Mouse (Mus musculus) Muller cell, postnatal 12 days (primary cell): Measurements from ENCODE around the gene Mgp.
"Not testable (repeated sequence)": the region's sequence is repeated elsewhere in the genome, so short reads cannot be mapped to it uniquely, and the experiment has no call there.

Experiments used
- DNase-seq: peaks from one replicate; pipeline ENCODE4 v3.0.0-alpha.2; 2015; ENCODE audit errors: inconsistent ontology term

Mgp gene

GRCm38 (mm10) chr6:136898222-136898621, 22.6 kb upstream of the Mgp start:
- no peak for DNase-seq

- peak; percentile 24 for DNase-seq
Measured at GRCm38 (mm10) chr6:136897789-136898188, 22.2 kb upstream of the Mgp start.

DNA sequence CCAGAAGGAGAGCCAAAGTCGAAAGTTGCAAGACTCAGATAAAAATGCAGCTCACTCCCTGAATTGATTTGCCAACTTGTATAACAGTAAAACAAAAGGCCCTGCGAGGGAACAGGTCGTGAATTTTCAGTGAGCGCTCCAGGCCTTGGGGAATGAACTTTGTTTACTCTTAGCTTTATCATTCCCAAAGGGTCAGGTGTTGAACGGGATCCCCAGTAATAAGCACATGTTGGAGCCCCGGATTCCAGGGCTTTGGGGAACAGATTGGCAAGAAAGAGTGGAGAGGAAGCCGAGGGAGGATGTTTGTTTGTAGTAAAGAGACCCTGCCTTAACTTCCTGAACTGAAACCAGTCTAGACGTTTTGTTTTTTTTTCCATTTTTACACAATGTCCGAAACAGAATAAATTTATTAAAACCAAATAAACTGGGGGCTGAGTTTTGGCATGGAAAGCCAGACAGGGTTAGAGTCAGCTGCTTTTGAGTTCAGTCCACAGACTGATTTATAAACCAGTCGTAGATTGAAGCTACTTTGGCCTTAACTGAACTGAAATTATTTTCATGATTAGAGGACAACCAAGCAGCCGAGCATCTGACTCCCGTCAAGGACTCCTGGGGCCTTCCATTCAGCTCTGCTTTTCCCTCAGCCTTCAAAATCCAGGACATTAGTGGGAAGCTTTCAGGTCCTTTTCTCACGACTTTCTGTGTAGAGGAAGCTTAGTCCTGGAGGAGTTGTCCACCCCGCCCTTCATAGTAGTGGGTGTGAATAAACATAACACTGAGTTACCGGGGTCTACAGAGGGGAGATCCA, 19.1 kb upstream of the Mgp start:
- no peak for DNase-seq

DNA sequence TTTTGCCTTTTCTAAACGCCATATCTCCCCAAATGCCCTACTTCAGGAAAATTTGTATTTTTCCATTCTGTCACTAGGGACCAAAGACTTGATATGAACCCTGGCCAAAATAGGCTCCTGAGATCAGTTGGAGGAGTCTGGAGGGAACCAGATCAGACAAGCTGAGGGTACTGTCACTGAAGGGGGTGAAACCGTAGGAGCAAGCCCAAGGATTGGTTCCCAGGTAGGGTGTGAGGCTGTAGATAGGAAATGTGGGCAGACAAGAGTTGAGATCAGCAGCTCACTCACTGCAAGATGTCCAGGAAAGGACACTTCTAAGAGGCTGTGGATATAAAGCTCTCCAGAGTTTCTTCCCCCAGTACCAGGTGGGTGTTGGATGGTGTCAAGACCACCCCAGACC, 16.4 kb upstream of the Mgp start:
- DNase-seq, result no peak

DNA sequence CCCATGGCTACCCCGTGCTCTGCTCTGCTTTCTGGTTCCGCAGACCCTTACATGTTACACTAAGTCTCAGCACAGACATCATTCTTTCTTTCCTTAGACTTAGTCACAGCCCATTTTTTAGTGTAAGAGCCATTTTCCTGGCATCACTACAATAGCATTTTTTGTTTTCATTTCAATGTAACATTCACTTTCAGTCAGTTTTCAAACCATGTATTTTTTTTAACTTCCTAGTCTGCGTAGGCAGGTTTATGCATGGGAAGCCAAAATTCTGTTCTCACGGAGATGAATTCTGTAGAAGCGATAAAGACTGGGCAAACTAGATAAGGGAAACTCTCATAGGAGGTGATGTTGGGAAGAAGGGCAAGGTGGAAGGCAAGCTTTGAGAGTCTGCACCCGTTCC, 13.9 kb upstream of the Mgp start:
- no peak for DNase-seq

DNA sequence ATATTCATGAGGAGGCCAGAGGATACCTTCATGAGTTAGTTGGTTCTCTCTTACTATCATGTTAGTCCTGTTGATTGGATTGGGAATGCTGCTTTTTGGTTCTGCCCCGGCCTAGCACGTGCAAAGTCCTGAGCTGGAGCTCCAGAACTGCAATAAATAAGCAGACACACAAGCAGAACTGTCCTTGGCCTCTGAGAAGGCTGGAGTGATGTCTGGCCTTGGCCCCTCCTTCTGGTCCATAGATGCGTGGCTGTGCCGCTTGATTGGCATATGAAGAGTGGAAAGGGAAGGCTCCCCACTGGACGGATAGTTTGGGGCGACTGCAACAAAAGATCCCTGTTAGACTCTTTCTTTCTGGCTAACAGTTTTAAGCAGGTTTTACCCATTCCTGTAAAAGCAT, 13.4 kb upstream of the Mgp start:
- no peak for DNase-seq

DNA sequence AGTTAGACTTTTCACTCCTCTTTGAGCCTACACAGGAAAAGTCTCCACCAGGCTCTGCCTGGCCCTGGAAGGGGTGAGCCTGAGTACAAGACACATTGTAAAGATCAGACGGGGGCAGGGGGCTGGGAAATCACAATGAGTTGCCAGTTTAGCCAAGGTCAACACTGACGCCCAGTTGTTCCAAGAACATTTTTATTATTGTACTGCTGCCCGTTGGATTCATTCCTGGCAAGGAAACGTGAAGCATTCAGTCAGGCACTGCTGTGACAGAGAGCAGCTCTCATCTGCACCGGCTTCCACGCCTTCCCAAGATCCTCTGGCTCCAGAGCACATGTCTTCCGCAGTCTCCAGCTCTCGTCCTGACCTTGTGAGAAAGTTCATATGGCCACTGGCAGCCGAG, 12.2 kb upstream of the Mgp start:
- DNase-seq, result no peak

- not testable (repeated sequence) for DNase-seq
Measured at GRCm38 (mm10) chr6:136884766-136885165, 9.1 kb upstream of the Mgp start.

GRCm38 (mm10) chr6:136883961-136884360, 8.3 kb upstream of the Mgp start:
- DNase-seq, result no peak

- no peak for DNase-seq
Measured at GRCm38 (mm10) chr6:136883431-136883915, 7.8 kb upstream of the Mgp start.

- no peak for DNase-seq
Measured at GRCm38 (mm10) chr6:136881678-136882077, 6.1 kb upstream of the Mgp start.

DNA sequence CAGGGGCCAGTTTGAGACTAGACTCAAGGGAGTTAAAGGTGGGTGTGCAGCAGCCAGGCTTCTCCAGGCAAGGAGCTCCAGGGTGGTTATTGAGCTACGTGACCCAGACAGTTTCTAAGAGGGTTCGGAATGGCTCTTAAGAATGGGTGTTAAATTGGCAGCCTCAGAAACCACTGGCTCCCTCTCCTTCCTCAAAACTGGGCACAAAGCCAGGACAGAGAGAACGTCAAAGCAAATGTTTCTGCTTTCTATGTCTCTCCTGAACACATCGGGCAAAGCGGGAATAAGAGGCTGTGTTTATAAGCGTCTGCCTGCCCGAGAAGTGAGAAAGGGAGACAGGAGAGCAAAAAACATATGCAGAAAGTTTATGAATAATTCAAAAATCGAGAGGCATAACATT, 1.0 kb downstream of the Mgp start:
- DNase-seq, result no peak

GRCm38 (mm10) chr6:136868921-136869320, 6.7 kb downstream of the Mgp start:
- no peak for DNase-seq

- DNase-seq, result no peak
Measured at GRCm38 (mm10) chr6:136866150-136866549, 9.5 kb downstream of the Mgp start.

DNA sequence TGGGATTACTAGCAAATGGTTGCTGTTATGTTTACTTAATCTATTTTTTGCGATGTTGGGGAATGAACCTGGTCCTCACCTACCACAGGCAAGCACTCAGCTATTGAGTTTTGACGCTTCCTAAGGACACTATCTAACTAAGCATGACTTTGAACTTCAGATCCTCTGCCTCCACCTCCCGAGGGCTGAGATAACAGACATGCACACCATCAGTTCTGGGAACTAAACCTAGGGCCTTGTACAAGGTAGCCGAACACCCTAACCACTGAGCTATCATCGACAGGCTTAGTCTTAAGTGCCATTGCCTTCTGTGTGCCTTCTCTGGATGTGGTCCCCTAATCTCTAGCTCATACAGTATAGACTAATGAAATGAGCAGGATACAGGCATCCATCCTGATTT, 10.3 kb downstream of the Mgp start:
- DNase-seq, result no peak

GRCm38 (mm10) chr6:136861020-136861419, 14.6 kb downstream of the Mgp start:
- DNase-seq, result peak; percentile 15

DNA sequence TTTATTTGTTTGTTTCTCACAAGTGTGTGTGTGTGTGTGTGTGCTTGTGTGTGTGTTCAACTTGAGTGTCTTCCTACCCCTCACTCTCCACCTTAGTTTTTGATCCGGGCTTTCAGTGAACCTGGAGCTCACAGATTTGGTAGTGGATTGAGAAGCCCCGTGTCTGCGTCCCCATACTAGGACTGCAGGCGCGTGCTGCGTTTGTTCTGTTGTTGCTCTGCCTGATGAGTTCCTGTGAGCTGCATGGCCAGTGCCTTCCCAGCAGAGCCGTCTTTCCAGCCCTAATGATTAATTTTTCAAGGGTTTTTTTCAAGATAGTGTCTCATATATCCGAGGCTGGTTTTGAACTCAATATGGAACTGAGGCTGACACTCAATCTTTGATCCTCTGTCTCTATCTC, 17.2 kb downstream of the Mgp start:
- no peak for DNase-seq

DNA sequence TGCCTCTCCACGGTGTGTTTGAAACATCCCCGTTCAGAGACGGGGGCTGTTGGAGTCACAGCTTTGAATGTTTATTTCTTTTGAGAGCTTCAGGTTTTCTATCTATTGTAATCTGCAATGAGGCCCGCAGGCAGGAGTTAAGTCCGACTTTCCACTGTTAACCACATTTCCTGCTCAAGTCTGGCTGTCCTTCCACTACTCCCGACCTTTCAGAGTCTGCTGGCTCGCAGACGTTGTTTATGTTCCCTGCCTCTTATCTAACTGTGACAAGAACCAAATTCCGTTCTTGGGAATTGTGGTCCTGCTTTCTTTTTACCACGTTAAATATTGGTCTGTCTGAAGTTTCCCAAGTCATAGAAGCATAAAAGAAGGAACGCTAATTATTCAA, 17.8 kb downstream of the Mgp start:
- DNase-seq, result no peak

DNA sequence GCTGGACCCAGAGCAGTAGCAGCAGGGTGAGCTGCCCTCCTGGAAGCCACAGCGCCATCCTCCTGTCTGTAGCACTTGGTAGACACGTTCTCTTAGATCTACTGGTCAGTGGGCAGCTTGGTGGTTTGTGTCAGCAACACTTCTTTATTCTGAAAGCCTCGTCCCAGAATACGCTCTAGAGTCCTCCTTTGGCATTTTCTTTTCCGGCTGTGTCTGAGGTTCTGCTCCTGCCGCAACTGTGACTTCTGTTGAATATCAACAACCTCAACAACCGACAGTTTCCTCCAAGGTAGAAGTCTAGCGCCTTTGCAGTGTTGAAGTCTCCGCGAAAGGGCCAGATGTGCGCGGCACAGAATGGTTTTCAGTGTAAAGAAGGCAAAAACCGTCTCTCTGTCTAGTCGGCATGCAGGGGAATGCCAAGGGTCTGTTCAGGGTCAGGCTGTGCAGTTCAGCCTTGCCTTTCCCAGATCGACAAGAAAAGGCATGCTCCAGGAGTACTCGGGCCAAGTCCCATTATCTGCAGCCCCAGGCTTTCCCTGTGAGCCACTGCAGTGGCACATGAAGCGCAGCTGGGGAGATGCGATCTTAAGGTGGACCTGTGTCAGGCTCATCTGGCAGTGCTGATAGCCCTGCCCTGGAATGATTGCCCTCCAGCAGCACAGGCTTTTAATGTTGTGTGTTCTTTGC, 18.3 kb downstream of the Mgp start, which contains the start of gene Art4:
Art4 (minus strand) TSS at position 548 of the 687 bp plus-strand sequence.
- DNase-seq, result no peak

DNA sequence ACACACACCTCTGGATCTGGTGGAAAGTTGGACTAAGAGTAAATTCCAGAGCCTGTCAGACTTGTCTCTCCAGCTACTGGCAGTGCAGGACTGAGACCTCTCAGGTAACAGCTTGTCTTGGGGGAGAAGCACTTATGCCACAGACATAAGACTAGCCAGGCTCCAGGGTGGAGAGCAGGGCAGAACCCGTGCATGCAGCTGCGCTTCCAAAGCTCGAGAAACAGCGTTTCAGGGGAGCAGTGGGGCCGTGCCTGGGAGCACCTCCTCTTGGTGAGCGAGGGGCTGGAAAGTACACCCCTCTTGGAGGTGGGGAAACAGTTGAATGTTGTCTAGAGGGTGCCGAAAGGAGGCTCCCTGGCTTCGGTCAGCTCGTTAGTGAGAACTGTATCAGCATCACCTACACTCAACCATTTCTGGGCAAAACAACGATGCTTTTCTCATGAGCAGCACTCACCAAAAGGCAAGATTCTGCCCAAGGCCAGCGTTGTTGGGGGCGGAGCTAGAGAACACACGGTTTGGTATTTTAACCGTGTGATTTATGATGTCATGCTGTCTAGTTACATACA, 19.5 kb downstream of the Mgp start:
- no peak for DNase-seq

DNA sequence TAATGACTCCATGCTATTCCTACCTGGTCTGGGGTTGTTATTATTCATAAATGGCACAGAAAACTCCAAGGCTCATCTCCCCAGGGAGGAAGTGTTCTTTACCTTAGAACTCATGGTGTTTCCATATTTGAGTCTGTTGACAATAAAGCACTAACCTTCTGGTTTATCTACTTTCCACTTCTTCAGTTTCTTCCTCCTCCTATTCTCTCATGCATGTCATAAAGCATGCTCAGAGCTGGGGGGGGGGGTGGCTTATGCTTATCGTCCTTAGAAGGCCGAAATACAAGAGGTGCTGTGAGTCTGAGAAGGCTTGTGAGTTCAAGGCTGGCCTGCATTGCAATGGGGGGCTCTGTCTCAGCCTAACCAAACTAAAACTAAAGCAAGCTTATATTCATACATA, 20.4 kb downstream of the Mgp start:
- DNase-seq, result no peak

DNA sequence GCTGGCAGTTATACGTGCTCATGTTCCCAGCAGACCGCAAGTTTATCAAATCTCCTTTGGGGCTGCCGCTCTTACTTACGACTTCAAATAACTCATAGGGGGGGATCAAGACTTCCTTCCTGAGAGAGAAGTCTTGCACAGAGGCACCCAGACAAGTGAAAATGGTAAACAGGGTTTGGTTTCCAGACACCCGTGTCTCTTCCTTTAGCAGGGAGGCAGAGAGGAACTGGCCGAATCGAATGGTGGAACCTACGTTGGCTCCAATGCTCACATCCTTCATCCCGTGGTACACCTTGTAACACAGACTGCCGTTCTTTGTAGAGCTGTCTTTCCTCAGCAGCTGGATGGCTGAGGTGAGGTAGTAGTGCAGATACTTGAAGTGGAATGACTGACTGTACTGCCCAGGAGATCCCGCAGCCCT, 21.3 kb downstream of the Mgp start:
- no peak for DNase-seq

- DNase-seq, result peak; percentile 5
Measured at GRCm38 (mm10) chr6:136852762-136853161, 22.9 kb downstream of the Mgp start.
